Mouse (Mus musculus): ENCODE measurements around the gene Vmn2r86.
"Not testable (repeated sequence)": the region's sequence is repeated elsewhere in the genome, so short reads cannot be mapped to it uniquely, and the experiment has no call there.

DNA sequence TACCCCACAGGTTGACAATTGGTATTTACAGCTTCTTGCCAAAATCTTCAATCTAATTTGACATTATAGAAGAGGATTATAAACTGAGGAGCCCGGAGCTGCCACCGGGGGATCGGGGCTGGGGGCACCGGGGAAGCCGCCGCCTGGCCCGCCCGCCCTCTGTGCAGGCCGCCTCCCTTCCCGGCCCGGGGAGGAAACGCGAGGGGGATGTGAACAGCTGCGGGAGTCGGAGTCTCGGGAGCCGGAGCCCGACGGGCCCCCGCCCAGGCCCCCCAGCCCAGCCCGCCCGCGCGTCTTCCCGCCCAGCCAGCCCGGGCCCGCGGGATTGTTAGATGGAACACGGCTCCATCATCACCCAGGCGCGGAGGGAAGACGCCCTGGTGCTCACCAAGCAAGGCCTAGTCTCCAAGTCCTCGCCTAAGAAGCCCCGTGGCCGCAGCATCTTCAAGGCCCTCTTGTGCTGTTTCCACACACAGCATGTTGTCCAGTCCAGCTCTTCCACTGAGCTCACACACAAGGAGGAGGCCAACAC lies 43.6 kb downstream of the Vmn2r86 start:
- not testable (repeated sequence) for TF ChIP-seq CTCF (IDR thresholded peaks at IDR 0.05; ENCODE audit: control insufficient read depth, insufficient read depth, insufficient replicate concordance, low read depth, low read length); POLR2A (IDR thresholded peaks at IDR 0.05; ENCODE audit: control insufficient read depth, low read depth, low read length)
